Mouse (Mus musculus): ENCODE measurements at regions not wholly inside any gene's neighbourhood (a gene's known extent, or its start where the extent isn't known, plus 50 kb on each side); places are given as distances from the start of the nearest gene placed in this dataset.

GRCm38 (mm10) chr3:39234921-39235320, 348.2 kb downstream of the Fat4 start:
- DNase-seq (ENCODE audit: low read depth, low spot score), result no peak

- DNase-seq (ENCODE audit: low read depth, low spot score), result no peak
These were observed 362.0 kb downstream of the Fat4 start for GRCm38 (mm10) chr3:39248712-39249111.

- DNase-seq (ENCODE audit: low read depth, low spot score), result no peak
These were observed 362.6 kb downstream of the Fat4 start for GRCm38 (mm10) chr3:39249224-39249892.

GRCm38 (mm10) chr3:39253076-39253475, 366.3 kb downstream of the Fat4 start:
- no peak for DNase-seq (ENCODE audit: low read depth, low spot score)

GRCm38 (mm10) chr3:39264671-39265430, 378.1 kb downstream of the Fat4 start:
- no peak for DNase-seq (ENCODE audit: low read depth, low spot score)

- no peak for DNase-seq (ENCODE audit: low read depth, low spot score)
These were observed 378.9 kb downstream of the Fat4 start for GRCm38 (mm10) chr3:39265606-39266005.

GRCm38 (mm10) chr3:39269388-39269787, 382.6 kb downstream of the Fat4 start:
- DNase-seq (ENCODE audit: low read depth, low spot score), result no peak

- DNase-seq (ENCODE audit: low read depth, low spot score), result no peak
These were observed 385.9 kb downstream of the Fat4 start for GRCm38 (mm10) chr3:39272616-39273015.

- DNase-seq (ENCODE audit: low read depth, low spot score), result no peak
These were observed 390.2 kb downstream of the Fat4 start for GRCm38 (mm10) chr3:39276897-39277296.

GRCm38 (mm10) chr3:39277310-39277709, 390.6 kb downstream of the Fat4 start:
- DNase-seq (ENCODE audit: low read depth, low spot score), result no peak

GRCm38 (mm10) chr3:39295255-39295654, 408.5 kb downstream of the Fat4 start:
- no peak for DNase-seq (ENCODE audit: low read depth, low spot score)

- no peak for DNase-seq (ENCODE audit: low read depth, low spot score)
These were observed 409.5 kb downstream of the Fat4 start for GRCm38 (mm10) chr3:39296257-39296656.

- no peak for DNase-seq (ENCODE audit: low read depth, low spot score)
These were observed 422.7 kb downstream of the Fat4 start for GRCm38 (mm10) chr3:39309487-39309886.

GRCm38 (mm10) chr3:39313563-39313962, 426.8 kb downstream of the Fat4 start:
- DNase-seq (ENCODE audit: low read depth, low spot score), result no peak

- no peak for DNase-seq (ENCODE audit: low read depth, low spot score)
These were observed 434.1 kb downstream of the Fat4 start for GRCm38 (mm10) chr3:39320851-39321250.

- DNase-seq (ENCODE audit: low read depth, low spot score), result no peak
These were observed 435.5 kb downstream of the Fat4 start for GRCm38 (mm10) chr3:39322225-39322624.

- DNase-seq (ENCODE audit: low read depth, low spot score), result no peak
These were observed 449.0 kb downstream of the Fat4 start for GRCm38 (mm10) chr3:39335612-39336230.

- no peak for DNase-seq (ENCODE audit: low read depth, low spot score)
These were observed 454.5 kb downstream of the Fat4 start for GRCm38 (mm10) chr3:39341161-39341687.

- DNase-seq (ENCODE audit: low read depth, low spot score), result no peak
These were observed 457.3 kb downstream of the Fat4 start for GRCm38 (mm10) chr3:39344078-39344477.

GRCm38 (mm10) chr3:39347578-39347977, 460.8 kb downstream of the Fat4 start:
- no peak for DNase-seq (ENCODE audit: low read depth, low spot score)

GRCm38 (mm10) chr3:39357012-39357411, 470.3 kb downstream of the Fat4 start:
- no peak for DNase-seq (ENCODE audit: low read depth, low spot score)

- no peak for DNase-seq (ENCODE audit: low read depth, low spot score)
These were observed 473.5 kb downstream of the Fat4 start for GRCm38 (mm10) chr3:39360278-39360677.

Measured in brain, embryonic 18.5 days (tissue).